Mouse (Mus musculus): ENCODE measurements around the gene Arhgef11.
A peak's percentile ranks its signal among the peaks of the same experiment; 100 is the strongest.

Gene Arhgef11

GRCm38 (mm10) chr3:87761408-87762375 lies 144.3 kb downstream of the Arhgef11 start:
- no peaks in the 10 kb centered on the region for H3K27me3 ChIP-seq (ENCODE audit: control insufficient read depth, insufficient read depth, low read length, poor library complexity, severe bottlenecking)
- DNase-seq (ENCODE audit: low read depth, low spot score), result no peak
- no peaks in the 10 kb centered on the region; the same call in 1 of the 2 replicates for H3K36me3 ChIP-seq (ENCODE audit: control insufficient read depth, insufficient read depth, low read length, poor library complexity, severe bottlenecking)

GRCm38 (mm10) chr3:87763202-87763601 lies 145.8 kb downstream of the Arhgef11 start:
- Histone ChIP-seq H3K27me3 (ENCODE audit: control insufficient read depth, insufficient read depth, low read length, poor library complexity, severe bottlenecking) (no peaks in the 10 kb centered on the region), H3K36me3 (ENCODE audit: control insufficient read depth, insufficient read depth, low read length, poor library complexity, severe bottlenecking) (no peaks in the 10 kb centered on the region; the same call in 1 of the 2 replicates)
- DNase-seq (ENCODE audit: low read depth, low spot score), result no peak

GRCm38 (mm10) chr3:87763683-87764289 lies 146.4 kb downstream of the Arhgef11 start:
- peak; percentile 17 for DNase-seq (ENCODE audit: low read depth, low spot score)
- H3K27me3 ChIP-seq (ENCODE audit: control insufficient read depth, insufficient read depth, low read length, poor library complexity, severe bottlenecking), result no peaks in the 10 kb centered on the region
- no peaks in the 10 kb centered on the region; the same call in 1 of the 2 replicates for H3K36me3 ChIP-seq (ENCODE audit: control insufficient read depth, insufficient read depth, low read length, poor library complexity, severe bottlenecking)

GRCm38 (mm10) chr3:87764506-87764905 lies 147.1 kb downstream of the Arhgef11 start:
- Histone ChIP-seq H3K36me3 (ENCODE audit: control insufficient read depth, insufficient read depth, low read length, poor library complexity, severe bottlenecking) (no peaks in the 10 kb centered on the region), H3K27me3 (ENCODE audit: control insufficient read depth, insufficient read depth, low read length, poor library complexity, severe bottlenecking) (no peaks in the 10 kb centered on the region)
- DNase-seq (ENCODE audit: low read depth, low spot score), result no peak

- DNase-seq (ENCODE audit: low read depth, low spot score), result peak; percentile 74
- Histone ChIP-seq H3K27me3 (ENCODE audit: control insufficient read depth, insufficient read depth, low read length, poor library complexity, severe bottlenecking) (no peaks in the 10 kb centered on the region), H3K36me3 (ENCODE audit: control insufficient read depth, insufficient read depth, low read length, poor library complexity, severe bottlenecking) (no peaks in the 10 kb centered on the region)
Observed at GRCm38 (mm10) chr3:87765091-87765490, 147.7 kb downstream of the Arhgef11 start.

GRCm38 (mm10) chr3:87765631-87766283 lies 148.4 kb downstream of the Arhgef11 start:
- no peak for DNase-seq (ENCODE audit: low read depth, low spot score)
- Histone ChIP-seq H3K27me3 (ENCODE audit: control insufficient read depth, insufficient read depth, low read length, poor library complexity, severe bottlenecking) (no peaks in the 10 kb centered on the region), H3K36me3 (ENCODE audit: control insufficient read depth, insufficient read depth, low read length, poor library complexity, severe bottlenecking) (no peaks in the 10 kb centered on the region)

- Histone ChIP-seq H3K36me3 (ENCODE audit: control insufficient read depth, insufficient read depth, low read length, poor library complexity, severe bottlenecking) (no peaks in the 10 kb centered on the region), H3K27me3 (ENCODE audit: control insufficient read depth, insufficient read depth, low read length, poor library complexity, severe bottlenecking) (no peaks in the 10 kb centered on the region)
- DNase-seq (ENCODE audit: low read depth, low spot score), result no peak
Observed at GRCm38 (mm10) chr3:87766284-87766667, 148.9 kb downstream of the Arhgef11 start.

GRCm38 (mm10) chr3:87767764-87768163 lies 150.4 kb downstream of the Arhgef11 start:
- Histone ChIP-seq H3K27me3 (ENCODE audit: control insufficient read depth, insufficient read depth, low read length, poor library complexity, severe bottlenecking) (no peaks in the 10 kb centered on the region), H3K36me3 (ENCODE audit: control insufficient read depth, insufficient read depth, low read length, poor library complexity, severe bottlenecking) (no peaks in the 10 kb centered on the region)
- DNase-seq (ENCODE audit: low read depth, low spot score), result peak; percentile 22

GRCm38 (mm10) chr3:87768431-87768830 lies 151.1 kb downstream of the Arhgef11 start:
- H3K36me3 ChIP-seq (ENCODE audit: control insufficient read depth, insufficient read depth, low read length, poor library complexity, severe bottlenecking), result no peaks in the 10 kb centered on the region
- H3K27me3 ChIP-seq (ENCODE audit: control insufficient read depth, insufficient read depth, low read length, poor library complexity, severe bottlenecking), result no peaks in the 10 kb centered on the region
- no peak for DNase-seq (ENCODE audit: low read depth, low spot score)

- DNase-seq (ENCODE audit: low read depth, low spot score), result peak; percentile 85
- no peaks in the 10 kb centered on the region for H3K36me3 ChIP-seq (ENCODE audit: control insufficient read depth, insufficient read depth, low read length, poor library complexity, severe bottlenecking)
- no peaks in the 10 kb centered on the region for H3K27me3 ChIP-seq (ENCODE audit: control insufficient read depth, insufficient read depth, low read length, poor library complexity, severe bottlenecking)
Observed at GRCm38 (mm10) chr3:87768844-87769243, 151.5 kb downstream of the Arhgef11 start.

GRCm38 (mm10) chr3:87769506-87769905 lies 152.1 kb downstream of the Arhgef11 start:
- DNase-seq (ENCODE audit: low read depth, low spot score), result no peak
- no peaks in the 10 kb centered on the region for H3K36me3 ChIP-seq (ENCODE audit: control insufficient read depth, insufficient read depth, low read length, poor library complexity, severe bottlenecking)
- H3K27me3 ChIP-seq (ENCODE audit: control insufficient read depth, insufficient read depth, low read length, poor library complexity, severe bottlenecking), result no peaks in the 10 kb centered on the region

- DNase-seq (ENCODE audit: low read depth, low spot score), result peak; percentile 87
- Histone ChIP-seq H3K36me3 (ENCODE audit: control insufficient read depth, insufficient read depth, low read length, poor library complexity, severe bottlenecking) (no peaks in the 10 kb centered on the region), H3K27me3 (ENCODE audit: control insufficient read depth, insufficient read depth, low read length, poor library complexity, severe bottlenecking) (no peaks in the 10 kb centered on the region)
Observed at GRCm38 (mm10) chr3:87770280-87770679, 152.9 kb downstream of the Arhgef11 start.

GRCm38 (mm10) chr3:87771088-87771487 lies 153.7 kb downstream of the Arhgef11 start:
- H3K27me3 ChIP-seq (ENCODE audit: control insufficient read depth, insufficient read depth, low read length, poor library complexity, severe bottlenecking), result no peaks in the 10 kb centered on the region
- no peaks in the 10 kb centered on the region for H3K36me3 ChIP-seq (ENCODE audit: control insufficient read depth, insufficient read depth, low read length, poor library complexity, severe bottlenecking)
- no peak for DNase-seq (ENCODE audit: low read depth, low spot score)

GRCm38 (mm10) chr3:87778283-87778682 lies 160.9 kb downstream of the Arhgef11 start:
- DNase-seq (ENCODE audit: low read depth, low spot score), result no peak
- Histone ChIP-seq H3K27me3 (ENCODE audit: control insufficient read depth, insufficient read depth, low read length, poor library complexity, severe bottlenecking) (no peaks in the 10 kb centered on the region), H3K36me3 (ENCODE audit: control insufficient read depth, insufficient read depth, low read length, poor library complexity, severe bottlenecking) (no peaks in the 10 kb centered on the region)

- Histone ChIP-seq H3K36me3 (ENCODE audit: control insufficient read depth, insufficient read depth, low read length, poor library complexity, severe bottlenecking) (no peaks in the 10 kb centered on the region), H3K27me3 (ENCODE audit: control insufficient read depth, insufficient read depth, low read length, poor library complexity, severe bottlenecking) (no peaks in the 10 kb centered on the region)
- DNase-seq (ENCODE audit: low read depth, low spot score), result no peak
Observed at GRCm38 (mm10) chr3:87779086-87779485, 161.7 kb downstream of the Arhgef11 start.
